Mouse (Mus musculus) stomach, embryonic 14.5 days (tissue): ENCODE measurements at regions not wholly inside any gene's neighbourhood (a gene's known extent, or its start where the extent isn't known, plus 50 kb on each side); places are given as distances from the start of the nearest gene placed in this dataset.

Experiments
- ATAC-seq: fragments of 200-750 bp; cut with Nextera tagmentation; 2 replicates; pipeline ENCODE4 v1.8.0; 2017; ENCODE audit warnings: low read depth, moderate TSS enrichment; ENCODE audit not compliant: insufficient number of reproducible peaks, insufficient read depth, low FRiP score
- H3K27ac ChIP-seq: fragments of 300-500 bp; sonication (generic); 2 replicates; pipeline ENCODE4 v1.5.1; 2014; ENCODE audit warnings: mild to moderate bottlenecking, low read length, moderate library complexity, mixed read lengths
- H3K27me3 ChIP-seq: fragments of 300-500 bp; sonication (generic); 2 replicates; pipeline ENCODE4 v1.6.1; 2014; ENCODE audit warnings: low read length, control low read depth, mixed read lengths; ENCODE audit not compliant: control insufficient read depth, insufficient read depth
- H3K36me3 ChIP-seq: fragments of 300-500 bp; sonication (generic); 2 replicates; pipeline ENCODE4 v1.6.1; 2014; ENCODE audit warnings: mild to moderate bottlenecking, control low read depth, low read length, moderate library complexity, mixed read lengths; ENCODE audit not compliant: control insufficient read depth, insufficient read depth
- H3K4me1 ChIP-seq: fragments of 300-500 bp; sonication (generic); 2 replicates; pipeline ENCODE4 v1.6.1; 2014; ENCODE audit warnings: low read length, control low read depth, mixed read lengths; ENCODE audit not compliant: control insufficient read depth, insufficient read depth
- H3K4me2 ChIP-seq: fragments of 300-500 bp; sonication (generic); replicated peaks from 2 replicates; pipeline ENCODE4 v1.6.1; 2014; ENCODE audit warnings: low read depth, low read length, control low read depth
- H3K4me3 ChIP-seq: fragments of 300-500 bp; sonication (generic); 2 replicates; pipeline ENCODE4 v1.5.1; 2014; ENCODE audit warnings: low read depth, low read length, control low read depth
- H3K9ac ChIP-seq: fragments of 300-500 bp; sonication (generic); replicated peaks from 2 replicates; pipeline ENCODE4 v1.6.1; 2014; ENCODE audit warnings: low read depth, mild to moderate bottlenecking, control low read depth, low read length, moderate library complexity, mixed read lengths
- H3K9me3 ChIP-seq: fragments of 300-500 bp; sonication (generic); 2 replicates; pipeline ENCODE4 v1.6.1; 2016; ENCODE audit warnings: low read depth, low read length, control low read depth; ENCODE audit not compliant: control insufficient read depth
- WGBS: fragments of 180-500 bp; shearing (Covaris S2); extraction: QIAGEN DNeasy Blood & Tissue Kit; methylation state at CpG from one replicate; pipeline ENCODE4 v1.1.7; 2014; 5-methylcytosine and 5-hydroxymethylcytosine counted together

GRCm38 (mm10) chr8:89562597-89562996 is 518.6 kb upstream of the Sall1 start:
- H3K4me2 ChIP-seq, result no peak overlapping the region
- ATAC-seq, result no peak
- peaks cover 5% of the 10 kb centered on the region for H3K4me1 ChIP-seq
- no peak overlapping the region for H3K27ac ChIP-seq
- no peaks in the 10 kb centered on the region for H3K9me3 ChIP-seq
- H3K9ac ChIP-seq, result no peak overlapping the region
- H3K27me3 ChIP-seq, result no peaks in the 10 kb centered on the region
- H3K36me3 ChIP-seq, result no peaks in the 10 kb centered on the region
- H3K4me3 ChIP-seq, result no peak overlapping the region
- WGBS, result 47% methylated on average over 8 of the region's 8 CpGs

- H3K36me3 ChIP-seq, result no peaks in the 10 kb centered on the region
- 34% methylated on average over 3 of the region's 3 CpGs for WGBS
- no peaks in the 10 kb centered on the region for H3K9me3 ChIP-seq
- ATAC-seq, result no peak
- no peak overlapping the region for H3K27ac ChIP-seq
- H3K4me2 ChIP-seq, result no peak overlapping the region
- no peak overlapping the region for H3K4me3 ChIP-seq
- H3K27me3 ChIP-seq, result no peaks in the 10 kb centered on the region
- no peak overlapping the region for H3K9ac ChIP-seq
- no peaks in the 10 kb centered on the region for H3K4me1 ChIP-seq
These were observed 497.3 kb upstream of the Sall1 start for GRCm38 (mm10) chr8:89541231-89541630.

DNA sequence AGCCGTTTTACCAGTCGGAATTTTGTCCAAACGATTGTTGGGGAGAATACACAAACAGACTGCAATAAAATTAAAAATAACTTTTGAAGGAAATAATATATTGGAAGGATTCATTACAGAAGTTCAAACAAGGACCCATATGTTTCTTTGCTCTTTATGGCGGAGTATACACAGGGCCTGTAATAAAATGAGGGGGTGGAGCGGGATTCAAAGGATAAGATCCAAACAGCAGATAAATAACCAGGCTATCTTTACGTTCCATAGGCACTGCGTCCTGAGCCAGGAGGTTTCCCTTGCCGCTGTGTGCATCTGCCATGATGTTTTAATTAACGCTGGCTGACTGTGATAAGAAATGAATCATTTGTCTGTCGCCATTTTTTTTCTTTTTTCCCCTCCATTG is 490.6 kb upstream of the Sall1 start:
- Histone ChIP-seq H3K4me2 (no peak overlapping the region), H3K9me3 (no peaks in the 10 kb centered on the region), H3K36me3 (no peaks in the 10 kb centered on the region), H3K9ac (no peak overlapping the region), H3K27me3 (no peaks in the 10 kb centered on the region), H3K4me3 (no peak overlapping the region), H3K4me1 (no peaks in the 10 kb centered on the region), H3K27ac (no peak overlapping the region)
- no peak for ATAC-seq
- 55% methylated on average over 10 of the region's 10 CpGs for WGBS

DNA sequence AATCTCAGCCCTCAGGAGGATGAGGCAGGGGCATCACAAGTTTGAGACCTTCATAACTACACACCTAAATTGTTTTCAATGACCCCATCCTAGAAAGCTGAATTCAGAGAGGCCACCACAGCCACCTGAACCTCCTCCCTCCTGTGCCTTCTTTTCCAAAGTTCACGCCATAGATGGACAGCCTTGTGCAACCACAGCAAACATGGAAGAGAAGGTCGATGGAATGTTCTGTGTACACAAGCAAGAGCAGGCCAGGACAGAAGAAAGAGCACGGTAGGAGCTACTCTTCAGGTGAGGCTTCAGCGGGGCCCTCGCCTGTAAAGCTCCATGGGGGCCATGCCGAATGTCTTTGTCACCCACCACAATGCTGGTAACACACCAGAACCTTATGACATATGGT is 481.1 kb upstream of the Sall1 start:
- no peaks in the 10 kb centered on the region for H3K27me3 ChIP-seq
- no peak for ATAC-seq
- H3K4me1 ChIP-seq, result no peaks in the 10 kb centered on the region
- H3K4me3 ChIP-seq, result no peak overlapping the region
- no peak overlapping the region for H3K9ac ChIP-seq
- H3K4me2 ChIP-seq, result no peak overlapping the region
- H3K36me3 ChIP-seq, result no peaks in the 10 kb centered on the region
- H3K9me3 ChIP-seq, result no peaks in the 10 kb centered on the region
- 81% methylated on average over 6 of the region's 6 CpGs for WGBS
- no peak overlapping the region for H3K27ac ChIP-seq

DNA sequence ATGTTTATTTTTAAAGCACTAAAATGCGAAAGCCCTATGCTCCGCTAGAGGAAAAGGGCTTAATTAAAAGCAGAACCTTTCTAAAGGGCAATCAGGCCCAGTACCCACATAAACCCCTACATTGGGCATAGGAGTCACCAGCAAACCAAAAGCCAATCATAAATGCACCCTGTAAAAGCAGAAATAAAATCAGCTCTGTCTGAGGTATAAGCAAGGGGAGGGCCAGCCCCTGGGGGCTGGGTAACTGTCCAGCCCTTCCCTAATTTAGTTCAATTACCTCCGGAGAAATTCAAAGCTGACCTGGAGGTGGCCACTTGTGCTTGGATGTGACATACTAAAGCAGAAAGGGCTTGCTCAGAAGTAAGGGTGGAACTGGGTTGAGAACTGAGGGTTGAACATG is 479.4 kb upstream of the Sall1 start:
- Histone ChIP-seq H3K4me3 (no peak overlapping the region), H3K27me3 (no peaks in the 10 kb centered on the region), H3K4me2 (no peak overlapping the region), H3K9me3 (no peaks in the 10 kb centered on the region), H3K27ac (no peak overlapping the region), H3K4me1 (no peaks in the 10 kb centered on the region), H3K9ac (no peak overlapping the region), H3K36me3 (no peaks in the 10 kb centered on the region)
- no peak for ATAC-seq
- 76% methylated on average over 3 of the region's 3 CpGs for WGBS

DNA sequence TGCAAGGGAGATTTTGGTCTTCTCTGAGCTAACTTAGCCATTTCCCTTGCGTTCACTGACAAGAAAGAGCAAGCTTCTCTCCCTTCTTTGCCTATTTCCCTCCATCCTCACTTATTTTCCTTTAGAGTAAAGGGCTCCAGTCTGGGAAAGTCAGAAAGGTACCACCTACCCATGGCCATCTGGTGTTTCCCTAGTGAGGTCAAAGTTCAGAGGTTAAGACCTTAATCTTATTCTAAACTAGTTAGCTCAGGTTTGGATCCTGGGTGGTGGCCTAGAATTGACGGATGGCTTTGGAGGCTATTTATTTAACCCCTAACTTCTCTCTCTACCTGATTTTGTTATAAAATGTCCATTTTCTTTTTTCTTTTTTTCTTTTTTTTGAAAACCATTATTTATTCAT is 472.6 kb upstream of the Sall1 start:
- WGBS, result 48% methylated on average over 2 of the region's 2 CpGs
- no peak overlapping the region for H3K4me3 ChIP-seq
- no peak overlapping the region for H3K4me2 ChIP-seq
- no peak for ATAC-seq
- no peaks in the 10 kb centered on the region for H3K27me3 ChIP-seq
- no peak overlapping the region for H3K9ac ChIP-seq
- no peaks in the 10 kb centered on the region for H3K4me1 ChIP-seq
- no peaks in the 10 kb centered on the region for H3K36me3 ChIP-seq
- no peak overlapping the region for H3K27ac ChIP-seq
- no peaks in the 10 kb centered on the region for H3K9me3 ChIP-seq

GRCm38 (mm10) chr8:89514270-89514669 is 470.3 kb upstream of the Sall1 start:
- H3K36me3 ChIP-seq, result no peaks in the 10 kb centered on the region
- H3K27me3 ChIP-seq, result no peaks in the 10 kb centered on the region
- ATAC-seq, result no peak
- WGBS, result 51% methylated on average over 3 of the region's 3 CpGs
- H3K9me3 ChIP-seq, result no peaks in the 10 kb centered on the region
- no peaks in the 10 kb centered on the region for H3K4me1 ChIP-seq
- H3K4me3 ChIP-seq, result no peak overlapping the region
- H3K9ac ChIP-seq, result no peak overlapping the region
- no peak overlapping the region for H3K4me2 ChIP-seq
- no peak overlapping the region for H3K27ac ChIP-seq

DNA sequence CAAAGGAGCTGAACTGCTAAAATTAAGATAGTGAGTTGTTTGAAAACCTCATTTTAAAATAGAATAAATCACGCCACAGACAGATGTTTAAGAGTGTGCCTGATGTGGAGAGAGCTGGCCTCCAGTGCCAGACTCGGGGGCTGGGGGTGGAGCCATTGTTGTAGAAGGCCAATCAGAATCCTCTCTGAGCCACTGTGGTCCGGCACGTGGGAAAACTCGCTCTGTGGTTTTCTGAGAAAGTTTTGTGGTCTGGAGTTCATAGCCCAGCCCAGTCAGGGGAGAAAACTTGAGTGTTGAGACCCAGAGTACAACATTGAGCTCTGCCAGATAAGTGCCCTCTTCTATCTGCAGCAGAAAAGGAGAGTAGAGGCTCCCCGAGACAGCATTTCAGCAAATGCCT is 463.7 kb upstream of the Sall1 start:
- Histone ChIP-seq H3K9ac (no peak overlapping the region), H3K9me3 (no peaks in the 10 kb centered on the region), H3K27ac (no peak overlapping the region), H3K4me2 (no peak overlapping the region), H3K4me1 (no peaks in the 10 kb centered on the region), H3K36me3 (no peaks in the 10 kb centered on the region), H3K27me3 (no peaks in the 10 kb centered on the region), H3K4me3 (no peak overlapping the region)
- ATAC-seq, result no peak
- WGBS, result 48% methylated on average over 6 of the region's 6 CpGs

GRCm38 (mm10) chr8:89503545-89504234 is 459.7 kb upstream of the Sall1 start:
- H3K4me3 ChIP-seq, result no peak overlapping the region
- no peaks in the 10 kb centered on the region for H3K27me3 ChIP-seq
- H3K36me3 ChIP-seq, result no peaks in the 10 kb centered on the region
- H3K4me1 ChIP-seq, result no peaks in the 10 kb centered on the region
- no peak overlapping the region for H3K27ac ChIP-seq
- H3K4me2 ChIP-seq, result no peak overlapping the region
- no peak overlapping the region for H3K9ac ChIP-seq
- 51% methylated on average over 4 of the region's 4 CpGs for WGBS
- no peaks in the 10 kb centered on the region for H3K9me3 ChIP-seq
- no peak for ATAC-seq
